Mouse (Mus musculus): ENCODE data around the gene Sla2.
"Not testable (repeated sequence)": the region's sequence is repeated elsewhere in the genome, so short reads cannot be mapped to it uniquely, and the experiment has no call there.

Sla2 gene

GRCm38 (mm10) chr2:156838839-156839238 lies 48.2 kb downstream of the Sla2 start:
- no peak for DNase-seq

GRCm38 (mm10) chr2:156834336-156834735 lies 52.7 kb downstream of the Sla2 start:
- DNase-seq, result no peak

GRCm38 (mm10) chr2:156825128-156825527 lies 61.9 kb downstream of the Sla2 start:
- not testable (repeated sequence) for DNase-seq

Data from thymus, postnatal 4 days (tissue).